Mouse (Mus musculus) brown adipose tissue, adult 24 weeks (tissue): ENCODE results near the gene Ugt1a1. TPM values are rescaled to one million over a fixed set of nuclear protein-coding genes. Genes with fewer than 3 reads are reported as not detected.

Experiments used
- H3K27ac ChIP-seq: fragments of 200-500 bp; replicated peaks from 2 replicates; pipeline ENCODE4 v1.5.1; 2012; ENCODE audit warnings: low read depth, mild to moderate bottlenecking, low read length
- H3K4me1 ChIP-seq: fragments of 200-500 bp; 2 replicates; pipeline ENCODE4 v1.6.1; 2012; ENCODE audit warnings: low read length, mixed read lengths; ENCODE audit not compliant: control insufficient read depth, insufficient read depth, insufficient read length
- H3K4me3 ChIP-seq: fragments of 200-500 bp; 2 replicates; pipeline ENCODE4 v1.5.1; 2012; ENCODE audit warnings: low read depth, mild to moderate bottlenecking, low read length, moderate library complexity; ENCODE audit not compliant: insufficient read depth
- polyA plus RNA-seq: library from polyadenylated mRNA; stranded (reverse); fragments of >200 nt; gene quantifications from 2 replicates; pipeline ENCODE4 v1.2.4, GENCODE M21; 2012; ENCODE audit not compliant: missing spikeins, insufficient read depth, insufficient read length

Ugt1a1 gene
- polyA plus RNA-seq, 1 experiment = 0.95 TPM

GRCm38 (mm10) chr1:88264869-88265240 is 53.1 kb downstream of the Ugt1a1 start:
- Histone ChIP-seq H3K4me3 (no peak overlapping the region), H3K4me1 (0 out of 2 replicates have a peak, but pooled peaks cover 2% of the 10 kb centered on the region), H3K27ac (no peak overlapping the region)

- no peaks in the 10 kb centered on the region for H3K4me1 ChIP-seq
- no peak overlapping the region for H3K4me3 ChIP-seq
- no peak overlapping the region for H3K27ac ChIP-seq
These were observed 54.4 kb downstream of the Ugt1a1 start for GRCm38 (mm10) chr1:88266123-88266522.

GRCm38 (mm10) chr1:88267489-88267888 is 55.7 kb downstream of the Ugt1a1 start:
- Histone ChIP-seq H3K27ac (no peak overlapping the region), H3K4me3 (no peak overlapping the region), H3K4me1 (no peaks in the 10 kb centered on the region)

- Histone ChIP-seq H3K27ac (no peak overlapping the region), H3K4me1 (no peaks in the 10 kb centered on the region)
These were observed 56.3 kb downstream of the Ugt1a1 start for GRCm38 (mm10) chr1:88268070-88268469.

More at GRCm38 (mm10) chr1:88268070-88268469, 56.3 kb downstream of the Ugt1a1 start:
- H3K4me3 ChIP-seq = no peak overlapping the region

Other genes starting within 250 kb of the Ugt1a1 start
- 13.1 and 16.1 TPM in 2 replicates for gene Usp40, start 203.4 kb upstream of the Ugt1a1 start, polyA plus RNA-seq
- gene Ugt1a10, start 156.6 kb upstream of the Ugt1a1 start, polyA plus RNA-seq = not detected in 2 replicates
- gene Ugt1a9, start 141.2 kb upstream of the Ugt1a1 start, polyA plus RNA-seq = not detected in 2 replicates
- not detected in 2 replicates for gene Ugt1a8, start 124.1 kb upstream of the Ugt1a1 start, polyA plus RNA-seq
- 1.5 and 2.2 TPM in 2 replicates for gene Ugt1a7c, start 116.9 kb upstream of the Ugt1a1 start, polyA plus RNA-seq
- 5.0 and 5.9 TPM in 2 replicates for gene Ugt1a6b, start 108.7 kb upstream of the Ugt1a1 start, polyA plus RNA-seq
- gene Ugt1a6a, start 77.2 kb upstream of the Ugt1a1 start, polyA plus RNA-seq = 5.6 and 6.1 TPM in 2 replicates
- gene Ugt1a5, start 45.9 kb upstream of the Ugt1a1 start, polyA plus RNA-seq = 1.5 TPM in 1 of 2 replicates, not detected in the other
- gene Ugt1a2, start 11.4 kb upstream of the Ugt1a1 start, polyA plus RNA-seq = not detected in 2 replicates
- gene Dnajb3, start 6.2 kb upstream of the Ugt1a1 start, polyA plus RNA-seq = 4.3 and 5.0 TPM in 2 replicates
- gene Mroh2a, start 15.0 kb downstream of the Ugt1a1 start, polyA plus RNA-seq = not detected in 2 replicates
- 10.3 and 11.1 TPM in 2 replicates for gene Hjurp, start 65.7 kb downstream of the Ugt1a1 start, polyA plus RNA-seq
- not detected in 2 replicates for gene Trpm8, start 65.7 kb downstream of the Ugt1a1 start, polyA plus RNA-seq
- not detected in 2 replicates for gene Spp2, start 195.0 kb downstream of the Ugt1a1 start, polyA plus RNA-seq